Mouse (Mus musculus) stomach, embryonic 15.5 days (tissue): Measurements from ENCODE around the gene Man1a2. TPM values are rescaled to one million over a fixed set of nuclear protein-coding genes. Genes with fewer than 3 reads are reported as not detected.

Experiments used
- ATAC-seq: fragments of 200-750 bp; cut with Nextera tagmentation; 2 replicates; pipeline ENCODE4 v1.8.0; 2017; ENCODE audit warnings: low read depth, moderate number of reproducible peaks, moderate TSS enrichment; ENCODE audit not compliant: insufficient read depth, low FRiP score
- H3K27ac ChIP-seq: fragments of 300-500 bp; sonication (generic); 2 replicates; pipeline ENCODE4 v1.5.1; 2015; ENCODE audit warnings: mild to moderate bottlenecking, inconsistent platforms
- H3K27me3 ChIP-seq: fragments of 300-500 bp; sonication (generic); replicated peaks from 2 replicates; pipeline ENCODE4 v1.6.1; 2015; ENCODE audit warnings: inconsistent platforms
- H3K36me3 ChIP-seq: fragments of 300-500 bp; sonication (generic); 2 replicates; pipeline ENCODE4 v1.6.1; 2015; ENCODE audit warnings: inconsistent platforms
- H3K4me1 ChIP-seq: fragments of 300-500 bp; sonication (generic); 2 replicates; pipeline ENCODE4 v1.6.1; 2015; ENCODE audit warnings: inconsistent platforms
- H3K4me2 ChIP-seq: fragments of 300-500 bp; sonication (generic); 2 replicates; pipeline ENCODE4 v1.6.1; 2015; ENCODE audit warnings: mild to moderate bottlenecking, inconsistent platforms
- H3K4me3 ChIP-seq: fragments of 300-500 bp; sonication (generic); replicated peaks from 2 replicates; pipeline ENCODE4 v1.5.1; 2015; ENCODE audit warnings: inconsistent platforms
- H3K9ac ChIP-seq: fragments of 300-500 bp; sonication (generic); 2 replicates; pipeline ENCODE4 v1.6.1; 2015; ENCODE audit warnings: inconsistent platforms
- H3K9me3 ChIP-seq: fragments of 300-500 bp; sonication (generic); 2 replicates; pipeline ENCODE4 v1.6.1; 2016; ENCODE audit warnings: inconsistent platforms
- WGBS: fragments of 180-500 bp; shearing (Covaris S2); methylation state at CpG from one replicate; pipeline ENCODE4 v1.1.7; 2015; 5-methylcytosine and 5-hydroxymethylcytosine counted together
- polyA plus RNA-seq: library from polyadenylated mRNA; unstranded; fragments of >200 nt; fragmentation: Nextera tagmentation; extraction: Ambion mirVana; gene quantifications from 2 replicates; pipeline ENCODE4 v1.2.1, GENCODE M21; 2015

Man1a2 gene
- polyA plus RNA-seq, 1 experiment from 2014 or later: 94.8 TPM

- Histone ChIP-seq H3K27me3 (no peaks in the 10 kb centered on the region), H3K9ac (no peak overlapping the region), H3K4me2 (no peak overlapping the region), H3K9me3 (no peaks in the 10 kb centered on the region), H3K27ac (no peak overlapping the region), H3K36me3 (no peaks in the 10 kb centered on the region), H3K4me3 (no peak overlapping the region), H3K4me1 (no peaks in the 10 kb centered on the region)
- ATAC-seq: no peak
- WGBS: 59% methylated on average over 1 of the region's 1 CpGs
These were observed 163.7 kb downstream of the Man1a2 start for GRCm38 (mm10) chr3:100521626-100522025.

GRCm38 (mm10) chr3:100515754-100516141 lies 169.6 kb downstream of the Man1a2 start:
- Histone ChIP-seq H3K9me3 (no peaks in the 10 kb centered on the region), H3K4me2 (no peak overlapping the region), H3K4me1 (no peaks in the 10 kb centered on the region), H3K4me3 (no peak overlapping the region), H3K9ac (no peak overlapping the region), H3K36me3 (no peaks in the 10 kb centered on the region), H3K27ac (no peak overlapping the region), H3K27me3 (no peaks in the 10 kb centered on the region)
- 85% methylated on average over 5 of the region's 5 CpGs for WGBS
- ATAC-seq: no peak

- WGBS: 74% methylated on average over 8 of the region's 8 CpGs
- no peak overlapping the region for H3K27ac ChIP-seq
- H3K9ac ChIP-seq: no peak overlapping the region
- H3K4me3 ChIP-seq: no peak overlapping the region
- H3K4me2 ChIP-seq: no peak overlapping the region
- H3K27me3 ChIP-seq: no peaks in the 10 kb centered on the region
- H3K9me3 ChIP-seq: no peaks in the 10 kb centered on the region
- no peak for ATAC-seq
- H3K4me1 ChIP-seq: no peaks in the 10 kb centered on the region
- H3K36me3 ChIP-seq: no peaks in the 10 kb centered on the region
These were observed 170.1 kb downstream of the Man1a2 start for GRCm38 (mm10) chr3:100515093-100515753.

Other genes starting within 250 kb of the Man1a2 start
- 22.6 and 26.0 TPM in 2 replicates for gene Tent5c, start 196.2 kb downstream of the Man1a2 start, polyA plus RNA-seq
- 1.6 and 1.9 TPM in 2 replicates for gene Vtcn1, start 140.0 kb upstream of the Man1a2 start, polyA plus RNA-seq
- gene Trim45, start 236.7 kb upstream of the Man1a2 start, polyA plus RNA-seq: 4.8 and 5.6 TPM in 2 replicates